Mouse (Mus musculus) hindbrain, postnatal 0 days (tissue): Measurements from ENCODE around the gene Txndc2. TPM values are rescaled to one million over a fixed set of nuclear protein-coding genes. Genes with fewer than 3 reads are reported as not detected.

Experiments
- ATAC-seq: fragments of 200-750 bp; cut with Nextera tagmentation; 2 replicates; pipeline ENCODE4 v1.8.0; 2017; ENCODE audit warnings: mild to moderate bottlenecking, moderate TSS enrichment, moderate library complexity
- DNase-seq: peaks from one replicate; pipeline ENCODE4 v3.0.0-alpha.2; 2015; ENCODE audit warnings: low spot score
- H3K27ac ChIP-seq: fragments of 300-500 bp; sonication (generic); 2 replicates; pipeline ENCODE4 v1.5.1; 2014; ENCODE audit warnings: mild to moderate bottlenecking
- H3K27me3 ChIP-seq: fragments of 300-500 bp; sonication (generic); 2 replicates; pipeline ENCODE4 v1.6.1; 2014; ENCODE audit warnings: low read length, mixed read lengths; ENCODE audit not compliant: insufficient read depth
- H3K36me3 ChIP-seq: fragments of 300-500 bp; sonication (generic); 2 replicates; pipeline ENCODE4 v1.6.1; 2014; ENCODE audit warnings: low read length, mixed read lengths; ENCODE audit not compliant: insufficient read depth
- H3K4me1 ChIP-seq: fragments of 300-500 bp; sonication (generic); 2 replicates; pipeline ENCODE4 v1.6.1; 2014; ENCODE audit warnings: antibody characterized with exemption, low read length, mixed read lengths; ENCODE audit not compliant: insufficient read depth
- H3K4me2 ChIP-seq: fragments of 300-500 bp; sonication (generic); 2 replicates; pipeline ENCODE4 v1.6.1; 2014; ENCODE audit warnings: low read depth, mild to moderate bottlenecking, low read length, moderate library complexity, mixed read lengths
- H3K4me3 ChIP-seq: fragments of 300-500 bp; sonication (generic); 2 replicates; pipeline ENCODE4 v1.5.1; 2014; ENCODE audit warnings: low read length
- H3K9ac ChIP-seq: fragments of 300-500 bp; sonication (generic); replicated peaks from 2 replicates; pipeline ENCODE4 v1.6.1; 2014; ENCODE audit warnings: mild to moderate bottlenecking, low read length, moderate library complexity, mixed read lengths
- H3K9me3 ChIP-seq: fragments of 300-500 bp; sonication (generic); 2 replicates; pipeline ENCODE4 v1.6.1; 2016; ENCODE audit warnings: low read length, mixed read lengths
- CTCF ChIP-seq: IDR thresholded peaks from 2 replicates; pipeline ENCODE4 v1.5.1; 2016; ENCODE audit warnings: antibody characterized with exemption, control low read depth, low read depth
- WGBS: fragments of 180-500 bp; shearing (Covaris S2); extraction: QIAGEN DNeasy Blood & Tissue Kit; methylation state at CpG from one replicate; pipeline ENCODE4 v1.1.7; 2014; 5-methylcytosine and 5-hydroxymethylcytosine counted together
- polyA plus RNA-seq: library from polyadenylated mRNA; unstranded; fragments of >200 nt; fragmentation: Nextera tagmentation; extraction: Ambion mirVana; gene quantifications from 2 replicates; pipeline ENCODE4 v1.2.1, GENCODE M21; 2015
- total RNA-seq: library from RNA; depleted of rRNA; stranded (reverse); fragments of >200 nt; gene quantifications from 2 replicates; pipeline ENCODE4 v1.2.3, GENCODE M21; 2014

The Txndc2 gene
- total and polyA plus RNA-seq, 2 experiments from 2014 or later, result 0.13 TPM; not detected in 1

GRCm38 (mm10) chr17:65614431-65614830 is 27.5 kb downstream of the Txndc2 start:
- H3K4me1 ChIP-seq, result peaks cover 2% of the 10 kb centered on the region; the same call in 1 of the 2 replicates
- no peaks in the 10 kb centered on the region for H3K27me3 ChIP-seq
- 2% methylated on average over 9 of the region's 9 CpGs for WGBS
- H3K4me3 ChIP-seq, result peak overlapping the region; percentile 99
- TF ChIP-seq CTCF, result no peak
- H3K36me3 ChIP-seq, result no peaks in the 10 kb centered on the region
- ATAC-seq (no peak), DNase-seq (no peak)
- peak overlapping the region; percentile 70 for H3K4me2 ChIP-seq
- H3K9ac ChIP-seq, result peak overlapping the region; percentile 99
- H3K27ac ChIP-seq, result peak overlapping the region; percentile 100
- no peaks in the 10 kb centered on the region for H3K9me3 ChIP-seq

GRCm38 (mm10) chr17:65613463-65614412 is 28.2 kb downstream of the Txndc2 start, which contains the start of gene Vapa:
TSS of gene Vapa (minus strand) at chr17:65613555.
- Histone ChIP-seq H3K4me1 (peaks cover 9% of the 10 kb centered on the region; the same call in 1 of the 2 replicates), H3K27me3 (no peaks in the 10 kb centered on the region), H3K4me2 (peak within 1 kb of the TSS; percentile 71), H3K4me3 (peak within 1 kb of the TSS; percentile 99), H3K27ac (peak within 1 kb of the TSS; percentile 100), H3K9ac (peak within 1 kb of the TSS; percentile 99), H3K9me3 (no peaks in the 10 kb centered on the region), H3K36me3 (no peaks in the 10 kb centered on the region)
- ATAC-seq (peak; percentile 95), DNase-seq (peak; percentile 100)
- no peak for TF ChIP-seq CTCF
- WGBS, result 2% methylated on average over 81 of the region's 85 CpGs

DNA sequence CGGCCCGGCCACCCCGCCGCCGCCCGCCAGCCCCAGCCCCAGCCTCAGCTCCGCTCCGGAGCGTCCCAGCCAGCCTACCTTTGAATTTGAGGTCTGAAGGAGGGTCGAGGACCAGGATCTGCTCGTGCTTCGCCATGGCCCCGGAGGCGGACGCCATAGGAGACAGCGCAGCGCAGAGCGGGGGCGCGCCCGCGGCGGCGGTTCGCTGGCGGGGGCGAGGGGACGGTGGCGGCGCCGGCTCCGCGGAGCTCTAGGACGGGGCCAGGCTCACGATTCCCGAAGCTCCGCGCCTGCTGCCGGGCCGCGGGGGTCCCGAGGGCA is 28.9 kb downstream of the Txndc2 start:
- ATAC-seq (peak; percentile 71), DNase-seq (no peak)
- peak overlapping the region; percentile 100 for H3K27ac ChIP-seq
- no peak for TF ChIP-seq CTCF
- 0% methylated on average over 35 of the region's 42 CpGs for WGBS
- peak overlapping the region; percentile 99 for H3K9ac ChIP-seq
- H3K4me3 ChIP-seq, result peak overlapping the region; percentile 99
- H3K9me3 ChIP-seq, result no peaks in the 10 kb centered on the region
- peak overlapping the region; percentile 71 for H3K4me2 ChIP-seq
- H3K4me1 ChIP-seq, result peaks cover 10% of the 10 kb centered on the region; the same call in 1 of the 2 replicates
- no peaks in the 10 kb centered on the region for H3K36me3 ChIP-seq
- H3K27me3 ChIP-seq, result no peaks in the 10 kb centered on the region

DNA sequence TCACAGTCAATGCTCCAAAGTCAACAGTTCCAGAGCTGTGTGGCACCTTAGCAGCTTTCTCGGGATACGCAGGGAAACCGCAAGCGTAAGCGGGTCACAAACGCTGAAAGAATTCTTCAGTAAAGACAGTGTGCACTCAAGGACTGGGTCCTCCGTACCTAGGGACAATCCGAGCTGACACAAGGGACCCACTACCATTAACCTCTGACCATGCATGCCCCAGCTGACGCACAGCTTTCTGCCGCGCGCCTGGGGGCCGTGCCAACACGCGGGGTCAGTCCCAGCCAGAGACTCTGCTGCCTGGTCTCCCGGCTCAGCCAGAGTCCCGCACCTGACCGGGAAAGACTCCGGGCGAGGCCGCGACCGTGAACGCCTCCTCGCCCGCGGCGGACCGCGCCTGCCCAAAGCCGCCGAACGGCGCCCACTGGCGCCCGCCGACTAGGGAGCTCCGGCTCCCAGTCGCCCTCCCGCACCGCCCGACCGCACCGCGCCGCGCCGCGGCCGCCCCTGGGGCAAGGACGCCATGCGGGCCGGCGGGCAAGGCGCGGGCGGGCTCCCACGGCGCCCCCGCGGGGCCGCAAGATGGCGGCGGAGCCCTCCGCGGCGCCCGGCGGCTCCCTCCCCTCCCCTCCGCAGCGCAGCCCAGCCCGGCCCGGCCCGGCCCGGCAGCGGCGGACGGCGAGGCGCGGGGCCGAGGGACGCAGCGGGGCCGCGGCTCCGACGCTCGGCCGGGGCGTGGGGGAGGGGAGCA is 29.4 kb downstream of the Txndc2 start:
- H3K4me3 ChIP-seq, result peak overlapping the region; percentile 99
- no peaks in the 10 kb centered on the region for H3K9me3 ChIP-seq
- H3K27ac ChIP-seq, result peak overlapping the region; percentile 100
- peaks cover 10% of the 10 kb centered on the region; the same call in 1 of the 2 replicates for H3K4me1 ChIP-seq
- WGBS, result 0% methylated on average over 40 of the region's 91 CpGs
- H3K27me3 ChIP-seq, result no peaks in the 10 kb centered on the region
- DNase-seq (peak; percentile 54), ATAC-seq (peak; percentile 41)
- no peak for TF ChIP-seq CTCF
- peak overlapping the region; percentile 99 for H3K9ac ChIP-seq
- no peaks in the 10 kb centered on the region for H3K36me3 ChIP-seq
- H3K4me2 ChIP-seq, result peak overlapping the region; percentile 71

DNA sequence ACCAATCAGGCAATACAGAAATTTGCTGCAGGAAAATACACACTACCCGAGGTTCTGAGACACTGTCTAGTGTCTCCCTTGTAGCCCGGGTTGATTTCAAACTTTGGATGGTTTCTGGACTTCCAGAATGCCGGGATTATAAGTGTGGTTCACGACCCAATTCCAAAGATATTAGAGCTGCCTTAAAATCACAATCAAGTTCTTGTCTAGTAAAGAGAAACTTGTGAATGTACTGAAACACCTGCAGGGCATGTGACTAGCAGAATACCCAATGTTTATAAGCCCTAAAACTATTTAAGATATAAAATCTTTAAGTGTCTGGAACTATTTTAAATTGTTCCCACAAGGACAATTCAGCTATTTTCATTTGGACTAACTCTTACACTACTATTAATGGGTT is 30.2 kb downstream of the Txndc2 start:
- Histone ChIP-seq H3K4me2 (peak overlapping the region; percentile 71), H3K36me3 (no peaks in the 10 kb centered on the region), H3K4me1 (peaks cover 10% of the 10 kb centered on the region; the same call in 1 of the 2 replicates), H3K27ac (no peak overlapping the region), H3K9ac (peak overlapping the region; percentile 99; the same call in 1 of the 2 replicates), H3K27me3 (no peaks in the 10 kb centered on the region), H3K9me3 (no peaks in the 10 kb centered on the region), H3K4me3 (peak overlapping the region; percentile 99)
- ATAC-seq (no peak), DNase-seq (no peak)
- no peak for TF ChIP-seq CTCF
- 2% methylated on average over 4 of the region's 4 CpGs for WGBS

GRCm38 (mm10) chr17:65608743-65609142 is 33.2 kb downstream of the Txndc2 start:
- 72% methylated on average over 5 of the region's 5 CpGs for WGBS
- no peak for DNase-seq
- Histone ChIP-seq H3K4me1 (peaks cover 10% of the 10 kb centered on the region; the same call in 1 of the 2 replicates), H3K27ac (no peak overlapping the region), H3K36me3 (no peaks in the 10 kb centered on the region), H3K9me3 (no peaks in the 10 kb centered on the region), H3K9ac (no peak overlapping the region), H3K27me3 (no peaks in the 10 kb centered on the region), H3K4me3 (no peak overlapping the region), H3K4me2 (no peak overlapping the region)
- no peak for ATAC-seq
- no peak for TF ChIP-seq CTCF
